Mouse (Mus musculus) thymus, adult 18-20 months (tissue): ENCODE data around the gene Rnf121.
A peak's percentile ranks its signal among the peaks of the same experiment; 100 is the strongest.

Source experiments
- DNase-seq, 2 experiments: peaks; one replicate each; pipeline ENCODE4 v3.0.0; 2022; ENCODE audit warnings: mixed read lengths in 2 of 2

Rnf121 gene

GRCm38 (mm10) chr7:102065046-102065891 is at the start of gene Rnf121, which contains the start of the genes Xndc1 and Xntrpc:
Gene Rnf121 (minus strand): TSS chr7:102065469.
Gene Xndc1 (plus strand): TSS chr7:102065511.
Gene Xntrpc (plus strand): TSS chr7:102065713.
- DNase-seq: peak; percentile 88 to 89

- no peak for DNase-seq
These were observed 48.0 kb upstream of the Rnf121 start for GRCm38 (mm10) chr7:102113151-102113729.

DNA sequence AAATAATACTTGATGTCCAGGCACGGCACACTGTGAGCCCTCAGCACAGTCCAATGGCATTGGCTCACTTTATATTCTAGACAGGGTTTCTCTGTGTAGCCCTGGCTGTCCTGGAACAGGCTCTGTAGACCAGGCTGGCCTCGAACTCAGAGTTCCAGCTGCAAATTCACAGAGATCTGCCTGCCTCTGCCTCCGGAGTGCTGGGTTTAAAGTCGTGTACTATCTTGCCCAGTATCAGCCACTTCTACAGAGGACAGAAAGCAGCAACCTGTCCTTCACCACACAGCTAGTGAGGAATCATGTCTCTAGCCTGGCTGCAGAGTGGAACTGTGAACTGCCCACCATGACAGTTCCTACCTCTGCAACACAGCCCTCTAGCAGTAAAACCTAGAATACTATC is 44.5 kb upstream of the Rnf121 start:
- DNase-seq: no peak

DNA sequence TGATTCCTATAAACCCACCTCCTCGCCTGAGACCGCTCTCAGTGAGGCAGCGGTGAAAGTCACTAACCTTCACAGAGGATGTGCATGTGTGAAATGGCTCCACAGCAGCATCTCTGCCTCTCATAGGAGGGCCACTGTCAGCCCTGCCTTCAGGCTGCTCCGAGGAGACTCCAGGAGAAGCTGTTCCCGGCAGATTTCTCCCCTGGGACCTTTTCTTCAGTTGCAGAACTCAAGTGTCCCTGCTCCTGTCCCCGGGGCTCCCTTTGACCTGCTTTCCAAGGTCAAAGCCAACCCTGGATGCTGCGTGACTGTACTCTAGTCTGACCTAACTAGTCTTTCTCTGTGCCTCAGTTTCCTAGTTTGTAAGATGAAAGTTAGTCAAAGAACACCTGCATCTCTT is 43.9 kb upstream of the Rnf121 start, which contains the start of gene Art5:
Gene Art5, minus strand, starts transcription at position 319 of the 400 bp plus-strand sequence.
- DNase-seq: no peak

DNA sequence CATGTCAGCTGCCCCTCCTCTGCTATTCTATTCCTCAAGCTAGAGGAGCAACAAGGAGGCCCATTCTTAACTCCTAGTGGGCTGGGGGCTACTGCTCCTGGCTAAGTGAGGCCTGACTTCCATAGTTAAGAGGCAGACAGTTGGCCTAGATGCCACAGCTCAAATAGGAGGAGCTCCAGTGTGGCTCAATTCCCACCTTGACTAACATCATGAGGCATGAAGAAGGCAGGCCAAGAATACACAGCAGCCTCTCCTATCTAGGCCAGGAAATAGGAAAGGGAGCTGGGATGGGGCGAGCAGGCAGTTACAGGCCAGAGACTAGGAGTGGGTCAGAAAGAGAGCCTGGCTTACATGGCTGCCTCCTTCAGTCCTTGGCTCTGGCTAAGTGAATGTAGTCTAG is 42.9 kb upstream of the Rnf121 start:
- DNase-seq: no peak

GRCm38 (mm10) chr7:102106700-102107141 is 41.5 kb upstream of the Rnf121 start:
- DNase-seq: peak; percentile 25 to 54

DNA sequence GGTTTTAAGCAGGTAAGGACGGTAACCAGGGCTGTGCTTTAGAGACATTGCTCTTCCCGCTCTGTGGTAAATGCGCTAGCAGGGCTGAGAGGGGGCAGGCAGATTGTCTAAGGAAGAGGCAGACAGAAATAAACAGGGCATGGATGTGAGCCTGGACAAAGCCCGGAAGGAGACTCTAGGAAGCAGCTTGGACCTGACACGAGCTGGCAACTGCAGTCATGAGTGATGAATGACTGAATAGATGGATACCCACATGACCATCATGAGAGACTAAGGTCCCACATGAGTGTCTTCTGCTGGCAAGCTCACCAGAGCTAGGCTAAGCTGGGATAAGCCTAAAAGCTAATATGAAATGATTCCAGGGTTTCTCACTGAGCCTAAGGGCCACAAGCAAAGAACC is 38.9 kb upstream of the Rnf121 start:
- no peak for DNase-seq

- no peak for DNase-seq
These were observed 38.3 kb upstream of the Rnf121 start for GRCm38 (mm10) chr7:102103555-102103954.

DNA sequence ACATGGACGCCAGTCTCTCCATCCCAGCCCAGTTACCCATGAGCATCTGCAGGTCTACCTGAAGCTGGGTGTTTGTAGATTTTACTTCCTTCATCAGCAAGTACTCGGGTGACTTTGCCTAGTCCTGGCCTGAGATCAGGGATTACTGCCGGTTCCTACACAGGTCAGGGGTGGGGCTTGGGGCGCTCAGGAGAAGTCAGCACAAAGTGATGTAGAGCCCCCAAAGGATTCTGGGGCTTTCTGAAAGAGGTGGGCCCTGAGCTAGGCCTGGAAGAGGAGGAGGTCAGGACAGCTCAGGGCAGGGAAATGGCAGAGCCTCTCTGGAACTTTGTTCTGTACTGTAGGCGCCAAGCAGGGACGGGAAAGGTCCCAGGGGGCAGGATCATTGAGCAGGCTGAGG is 37.4 kb upstream of the Rnf121 start:
- no peak for DNase-seq

DNA sequence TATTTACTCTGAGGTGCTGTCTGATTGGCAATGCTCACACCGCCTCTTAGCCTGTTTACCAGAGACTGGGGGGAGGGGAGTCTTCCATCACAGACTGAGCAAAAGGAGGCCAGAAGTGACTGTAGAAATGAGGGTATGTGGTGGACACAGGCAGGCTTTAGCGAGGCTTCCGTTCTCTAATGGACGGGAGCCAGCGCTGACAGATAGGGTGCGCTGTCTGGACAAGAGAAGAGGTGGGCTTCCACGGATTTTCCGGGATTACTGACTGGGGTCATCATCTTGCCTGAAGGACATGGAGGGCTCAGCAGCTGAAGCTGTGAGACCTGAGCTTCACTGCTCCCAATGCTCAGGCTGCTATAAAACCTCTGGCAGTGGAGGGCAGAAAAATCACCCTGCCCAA is 37.0 kb upstream of the Rnf121 start:
- DNase-seq: no peak

DNA sequence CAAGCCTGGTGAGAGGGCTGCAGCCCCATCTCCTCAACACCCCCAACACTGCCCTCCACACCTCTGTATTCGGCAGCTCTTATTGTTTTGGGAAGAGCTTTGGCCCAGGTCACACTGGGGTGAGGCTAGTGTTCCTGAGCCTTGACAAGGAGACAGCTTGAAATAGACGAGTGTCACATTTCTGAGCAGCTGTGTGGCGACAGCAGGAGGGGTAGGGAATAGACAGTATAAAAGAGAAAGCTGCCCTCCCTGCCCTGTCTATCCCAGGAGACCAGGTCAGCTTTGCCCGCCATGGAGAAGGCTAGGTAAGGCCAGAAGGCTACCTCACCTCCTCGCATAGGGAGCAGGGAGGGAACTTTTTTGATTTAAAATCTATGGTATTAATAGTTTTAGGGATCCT is 36.2 kb upstream of the Rnf121 start, which contains the start of gene Art1:
Gene Art1, plus strand, starts transcription at position 257 of the 400 bp plus-strand sequence.
- DNase-seq: no peak

- DNase-seq: no peak
These were observed 35.6 kb upstream of the Rnf121 start for GRCm38 (mm10) chr7:102100868-102101267.

DNA sequence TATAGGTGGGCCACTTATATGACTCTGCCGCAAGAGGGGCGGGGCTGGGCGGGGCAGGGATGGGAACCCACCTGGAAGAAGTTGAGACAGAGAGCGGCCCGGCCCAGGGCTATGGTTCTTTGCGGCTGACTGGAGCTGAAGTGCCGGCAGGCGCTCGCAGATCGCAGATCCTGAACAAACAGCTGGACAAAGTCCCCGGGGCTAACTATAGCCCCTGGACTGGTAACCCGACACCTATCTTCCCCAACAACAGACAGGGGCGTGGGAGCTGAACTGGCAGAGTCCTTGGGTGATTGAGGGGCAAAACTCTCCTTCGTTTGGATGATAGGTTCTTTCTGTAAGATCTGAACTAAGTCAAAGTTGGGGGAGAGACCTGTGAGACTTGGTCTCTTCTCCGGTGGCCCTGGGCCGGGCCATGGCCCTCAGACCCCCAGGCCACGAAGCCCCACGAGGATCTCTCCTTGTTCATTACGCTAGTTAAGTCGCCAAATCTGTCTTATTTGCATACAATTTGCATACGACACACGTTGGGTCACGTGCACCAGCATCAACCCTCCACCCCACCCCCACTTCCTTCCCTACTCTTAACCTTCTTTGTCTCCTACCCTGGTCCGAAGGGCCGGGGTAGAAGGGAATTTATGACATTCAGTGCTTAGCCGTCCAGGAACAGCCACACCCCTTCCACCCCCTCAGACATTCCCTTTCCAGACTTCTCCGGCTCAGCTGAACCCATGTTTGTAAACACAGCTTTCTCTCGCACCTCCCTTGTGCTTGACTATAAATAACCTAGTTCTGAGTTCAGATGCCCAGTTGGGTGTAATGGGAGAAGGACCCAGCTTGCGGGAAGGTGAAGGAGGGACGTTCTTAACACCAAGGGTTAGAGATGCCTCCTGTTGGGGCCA is 34.7 kb upstream of the Rnf121 start:
- peak; percentile 33 to 35 for DNase-seq

DNA sequence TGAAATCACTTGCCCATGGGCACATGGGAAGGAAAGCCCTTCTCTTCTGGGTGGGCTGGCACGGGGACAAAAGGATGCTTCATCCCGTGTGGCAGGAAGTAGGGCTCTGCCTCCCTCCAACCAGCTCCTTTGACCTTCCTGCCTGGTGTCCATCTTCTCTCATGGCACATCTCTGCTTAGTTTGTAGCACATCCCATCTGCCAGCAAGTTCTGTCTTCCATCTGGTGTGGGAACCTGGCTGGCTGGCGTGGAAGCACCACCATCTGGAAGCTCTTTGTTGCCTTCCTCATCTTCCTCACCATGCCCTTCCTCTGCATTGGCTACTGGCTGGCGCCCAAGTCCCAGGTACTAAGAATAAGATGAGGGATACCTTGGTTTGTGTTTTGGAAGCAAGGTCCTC is 22.1 kb upstream of the Rnf121 start:
- no peak for DNase-seq

DNA sequence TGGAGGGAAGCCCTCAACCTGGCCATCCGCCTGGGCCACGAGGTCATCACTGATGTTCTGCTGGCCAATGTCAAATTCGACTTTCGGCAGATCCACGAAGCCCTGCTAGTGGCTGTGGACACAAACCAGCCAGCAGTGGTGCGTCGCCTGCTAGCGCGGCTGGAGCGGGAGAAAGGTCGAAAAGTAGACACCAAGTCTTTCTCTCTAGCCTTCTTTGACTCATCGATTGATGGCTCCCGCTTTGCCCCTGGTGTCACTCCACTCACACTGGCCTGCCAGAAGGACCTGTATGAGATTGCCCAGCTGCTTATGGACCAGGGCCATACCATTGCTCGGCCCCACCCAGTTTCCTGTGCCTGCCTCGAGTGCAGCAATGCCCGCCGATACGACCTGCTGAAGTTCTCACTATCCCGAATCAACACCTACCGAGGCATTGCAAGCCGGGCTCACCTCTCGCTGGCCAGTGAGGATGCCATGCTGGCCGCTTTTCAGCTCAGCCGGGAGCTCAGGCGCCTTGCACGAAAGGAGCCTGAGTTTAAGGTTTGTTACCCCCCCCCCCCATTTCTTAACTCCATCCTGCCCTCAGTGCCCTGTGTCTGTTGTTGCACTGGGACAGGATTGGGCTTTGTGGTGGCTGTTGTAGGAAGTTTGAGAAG is 18.9 kb upstream of the Rnf121 start:
- no peak for DNase-seq

DNA sequence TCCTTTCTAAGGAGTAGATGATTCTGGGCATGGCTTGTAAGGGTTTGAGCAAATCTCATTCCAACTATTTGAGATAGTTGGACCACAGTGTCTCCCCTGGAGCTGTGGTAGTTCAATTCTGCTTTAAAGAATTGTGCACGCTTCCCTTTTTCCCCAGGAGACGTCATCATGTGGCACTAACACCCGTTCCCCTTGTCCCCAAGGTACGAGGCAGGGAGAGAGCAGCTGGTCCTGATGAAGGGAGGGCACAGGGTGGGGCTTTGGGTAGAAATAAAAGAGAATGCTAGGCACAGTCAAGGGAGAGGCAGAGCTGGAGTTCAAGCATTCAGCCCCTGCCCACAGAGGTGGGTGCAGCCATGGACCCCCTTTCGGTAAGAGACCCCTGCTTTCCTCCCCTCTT is 17.5 kb upstream of the Rnf121 start, which contains the start of gene Trpc2:
Gene Trpc2, plus strand, starts transcription at position 301 of the 400 bp plus-strand sequence.
- no peak for DNase-seq

DNA sequence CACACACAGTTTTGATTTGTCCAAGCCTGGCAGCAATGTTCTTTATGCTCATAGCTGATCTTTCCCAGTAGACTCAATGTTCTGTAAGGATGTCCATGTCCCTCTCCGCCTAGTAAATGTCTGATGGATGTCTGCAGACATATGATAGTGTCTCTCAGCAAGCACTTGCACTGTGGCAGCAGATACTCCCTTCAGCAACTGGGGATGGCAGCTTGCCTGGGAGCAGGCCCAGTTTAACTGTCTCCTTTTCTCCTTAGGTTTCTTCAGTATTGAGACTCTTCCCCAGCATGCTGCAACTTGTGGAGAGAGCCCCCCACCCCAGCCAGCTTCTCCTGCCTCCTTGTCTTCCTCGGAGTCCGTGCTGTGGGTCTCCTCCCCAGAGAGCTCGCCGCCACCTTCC is 16.5 kb upstream of the Rnf121 start:
- DNase-seq: no peak

- no peak for DNase-seq
These were observed 15.0 kb upstream of the Rnf121 start for GRCm38 (mm10) chr7:102080311-102080710.

DNA sequence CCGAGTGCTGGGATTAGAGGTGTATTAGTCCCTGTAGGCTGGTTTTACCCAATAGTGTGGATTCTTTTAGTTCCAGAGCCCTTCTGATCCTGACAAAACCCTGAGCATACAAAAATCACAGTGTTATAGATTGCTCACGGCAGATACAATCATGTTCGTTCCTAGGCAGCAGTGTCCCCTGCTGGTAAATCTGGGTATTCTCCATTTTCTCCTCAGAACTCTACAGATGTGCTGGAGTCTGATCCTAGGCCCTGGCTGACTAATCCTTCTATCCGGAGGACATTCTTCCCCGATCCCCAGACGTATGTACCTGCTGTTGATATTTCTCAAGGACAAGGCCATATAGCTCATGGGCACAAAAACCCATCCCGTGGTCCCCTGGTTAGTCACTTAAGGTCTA is 13.2 kb upstream of the Rnf121 start:
- no peak for DNase-seq

GRCm38 (mm10) chr7:102076714-102077296 is 11.5 kb upstream of the Rnf121 start:
- no peak for DNase-seq

- no peak for DNase-seq
These were observed 1.1 kb upstream of the Rnf121 start for GRCm38 (mm10) chr7:102066363-102066762.

GRCm38 (mm10) chr7:102064655-102065045 is 619 bp downstream of the Rnf121 start:
- no peak for DNase-seq
